Mouse (Mus musculus) kidney, adult 2 months (tissue): ENCODE data around the gene Lrrc74b.

Experiments used
- CTCF ChIP-seq: fragments of 200-500 bp; conservative IDR thresholded peaks from 2 replicates; pipeline ENCODE4 v1.5.1; 2011; ENCODE audit warnings: low read depth, mild to moderate bottlenecking, control low read depth, low read length, moderate library complexity, mixed read lengths; ENCODE audit not compliant: insufficient read depth, insufficient read length
- POLR2A ChIP-seq: fragments of 200-500 bp; IDR thresholded peaks from one replicate; pipeline ENCODE4 v1.6.1; 2011; ENCODE audit warnings: low read depth, low read length, control low read depth

- TF ChIP-seq CTCF = peak; percentile 69
- TF ChIP-seq POLR2A = no peak
These were observed 28.8 kb downstream of the Lrrc74b start for GRCm38 (mm10) chr16:17532271-17532670.
